Mouse (Mus musculus): Measurements from ENCODE around the gene Tmem19. TPM values are rescaled to one million over a fixed set of nuclear protein-coding genes. Genes with fewer than 3 reads are reported as not detected.

Tmem19 gene
- polyA plus RNA-seq, 1 experiment = 28.3 TPM

DNA sequence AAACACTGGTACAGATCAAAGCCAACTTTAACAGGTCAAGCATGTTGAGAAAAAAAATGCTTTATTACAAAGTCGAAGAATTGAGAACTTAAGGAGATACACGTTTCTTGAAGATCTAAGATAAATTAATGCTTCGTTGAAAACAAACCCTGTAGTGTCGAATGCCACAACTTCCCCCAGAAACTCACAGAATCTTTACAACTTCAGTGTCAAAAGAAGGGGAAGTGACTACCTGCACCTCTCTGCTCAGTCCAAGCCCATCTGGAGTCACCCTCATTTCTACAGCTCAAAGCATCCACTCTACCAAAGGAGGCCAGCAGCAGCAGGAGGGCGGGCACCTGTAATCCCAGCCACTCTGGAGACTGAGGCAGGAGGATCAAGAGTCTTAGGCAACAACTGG is 50.1 kb downstream of the Tmem19 start:
- Histone ChIP-seq H3K4me3 (ENCODE audit: low read depth, low read length) (no peak overlapping the region), H3K36me3 (ENCODE audit: control insufficient read depth, insufficient read depth, low read length, poor library complexity, severe bottlenecking) (no peaks in the 10 kb centered on the region; the same call in 1 of the 2 replicates), H3K27ac (ENCODE audit: insufficient read depth, low read length) (no peak overlapping the region), H3K4me1 (ENCODE audit: control insufficient read depth, insufficient read depth, low read length) (peaks cover 2% of the 10 kb centered on the region), H3K27me3 (ENCODE audit: control insufficient read depth, insufficient read depth, low read length, poor library complexity, severe bottlenecking) (no peaks in the 10 kb centered on the region), H3K9ac (ENCODE audit: low read depth, poor library complexity, severe bottlenecking) (no peak overlapping the region), H3K9me3 (replicated peaks; ENCODE audit: control insufficient read depth, insufficient read depth, low read length, poor library complexity, severe bottlenecking) (no peaks in the 10 kb centered on the region)
- TF ChIP-seq CTCF (IDR thresholded peaks at IDR 0.05; ENCODE audit: low read depth, low read length) = no peak
- TF ChIP-seq POLR2A (IDR thresholded peaks at IDR 0.05; ENCODE audit: insufficient read depth, low read length) = no peak
- TF ChIP-seq EP300 (IDR thresholded peaks at IDR 0.05; ENCODE audit: insufficient read depth, low read depth, low read length) = no peak

DNA sequence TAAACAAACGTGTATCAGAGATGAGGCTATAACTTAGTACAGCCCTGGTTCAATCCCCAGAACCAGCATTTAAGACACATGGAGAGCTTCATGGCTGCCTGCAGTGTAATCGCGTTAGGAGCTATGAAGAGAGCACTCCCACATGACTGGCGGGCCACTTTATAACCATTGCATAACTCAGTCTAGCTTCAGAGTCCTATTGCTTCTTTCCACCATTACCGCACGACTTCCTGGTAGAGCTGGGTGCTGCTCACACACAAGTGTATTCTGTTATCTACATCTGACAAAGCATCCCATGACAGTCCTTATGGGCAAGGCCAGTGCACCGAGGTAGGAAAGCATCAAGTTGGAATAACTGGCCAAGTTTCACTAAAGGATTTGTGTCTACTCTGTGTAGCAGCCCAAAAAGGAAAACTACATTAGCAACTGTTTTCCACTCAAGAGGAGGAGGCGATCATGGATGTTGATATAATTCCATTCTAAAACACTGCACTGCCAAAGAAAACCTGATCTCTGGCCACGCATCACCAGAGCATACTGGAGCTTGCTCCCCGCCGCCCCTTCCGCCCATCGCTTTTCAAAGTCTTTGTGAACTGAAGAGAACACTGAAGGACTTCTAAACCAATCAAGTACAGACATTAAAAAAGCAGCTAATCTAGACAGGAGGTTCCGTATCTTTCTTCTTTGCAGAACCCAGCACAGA is 50.9 kb downstream of the Tmem19 start:
- H3K27ac ChIP-seq (ENCODE audit: insufficient read depth, low read length) = no peak overlapping the region
- H3K36me3 ChIP-seq (ENCODE audit: control insufficient read depth, insufficient read depth, low read length, poor library complexity, severe bottlenecking) = no peaks in the 10 kb centered on the region; the same call in 1 of the 2 replicates
- H3K9me3 ChIP-seq (replicated peaks; ENCODE audit: control insufficient read depth, insufficient read depth, low read length, poor library complexity, severe bottlenecking) = no peaks in the 10 kb centered on the region
- no peaks in the 10 kb centered on the region for H3K27me3 ChIP-seq (ENCODE audit: control insufficient read depth, insufficient read depth, low read length, poor library complexity, severe bottlenecking)
- no peak overlapping the region for H3K4me3 ChIP-seq (ENCODE audit: low read depth, low read length)
- H3K9ac ChIP-seq (ENCODE audit: low read depth, poor library complexity, severe bottlenecking) = no peak overlapping the region
- no peak for TF ChIP-seq POLR2A (IDR thresholded peaks at IDR 0.05; ENCODE audit: insufficient read depth, low read length)
- H3K4me1 ChIP-seq (ENCODE audit: control insufficient read depth, insufficient read depth, low read length) = peaks cover 2% of the 10 kb centered on the region

DNA sequence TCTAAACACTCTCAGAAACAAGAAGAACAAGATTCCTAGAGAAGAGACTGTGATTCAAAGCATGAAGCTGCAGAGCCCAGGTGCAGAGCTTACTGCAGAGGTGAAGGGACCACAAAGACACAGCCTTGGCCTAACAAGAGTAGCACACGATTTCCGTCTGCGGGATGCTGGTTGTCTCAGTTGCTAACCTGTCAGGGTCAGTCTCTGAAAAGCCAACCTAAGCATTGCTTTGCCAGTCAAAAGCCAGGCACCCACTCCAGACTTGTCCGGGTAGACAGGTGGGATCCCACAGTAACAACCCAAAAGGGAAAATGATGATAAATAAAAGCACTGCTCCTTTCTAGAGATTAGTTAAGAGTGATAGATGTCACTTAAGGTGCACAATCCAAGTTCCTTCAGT is 53.1 kb downstream of the Tmem19 start:
- Histone ChIP-seq H3K4me3 (ENCODE audit: low read depth, low read length) (no peak overlapping the region), H3K27ac (ENCODE audit: insufficient read depth, low read length) (no peak overlapping the region), H3K9me3 (replicated peaks; ENCODE audit: control insufficient read depth, insufficient read depth, low read length, poor library complexity, severe bottlenecking) (no peaks in the 10 kb centered on the region), H3K27me3 (ENCODE audit: control insufficient read depth, insufficient read depth, low read length, poor library complexity, severe bottlenecking) (no peaks in the 10 kb centered on the region), H3K4me1 (ENCODE audit: control insufficient read depth, insufficient read depth, low read length) (peaks cover 2% of the 10 kb centered on the region), H3K36me3 (ENCODE audit: control insufficient read depth, insufficient read depth, low read length, poor library complexity, severe bottlenecking) (no peaks in the 10 kb centered on the region; the same call in 1 of the 2 replicates), H3K9ac (ENCODE audit: low read depth, poor library complexity, severe bottlenecking) (no peak overlapping the region)
- no peak for TF ChIP-seq POLR2A (IDR thresholded peaks at IDR 0.05; ENCODE audit: insufficient read depth, low read length)

DNA sequence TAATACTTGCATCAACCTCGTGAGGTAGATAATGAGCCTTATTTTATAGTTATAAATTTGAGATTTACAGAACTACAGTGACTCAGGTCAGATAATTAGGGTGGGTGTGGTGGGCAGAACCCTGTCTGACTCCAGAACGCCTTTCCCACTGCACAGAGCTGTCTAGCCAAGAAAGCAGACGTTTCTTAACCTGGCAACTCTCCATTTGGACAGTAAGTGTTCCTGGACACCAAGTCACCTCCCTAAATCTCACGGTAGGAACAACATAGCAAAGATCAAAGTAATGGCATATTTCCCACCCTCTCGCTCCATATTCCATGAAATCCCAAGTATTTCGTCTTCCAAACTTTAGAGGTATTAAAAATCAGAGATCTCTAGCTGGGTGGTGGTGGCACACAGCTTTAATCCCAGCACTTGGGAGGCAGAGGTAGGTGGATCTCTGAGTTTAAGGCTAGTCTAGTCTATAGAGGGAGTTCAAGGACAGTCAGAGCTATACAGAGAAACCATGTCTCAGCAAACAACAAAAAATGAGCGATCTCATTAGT is 54.9 kb downstream of the Tmem19 start:
- H3K4me1 ChIP-seq (ENCODE audit: control insufficient read depth, insufficient read depth, low read length) = no peaks in the 10 kb centered on the region
- H3K9me3 ChIP-seq (replicated peaks; ENCODE audit: control insufficient read depth, insufficient read depth, low read length, poor library complexity, severe bottlenecking) = no peaks in the 10 kb centered on the region
- H3K27ac ChIP-seq (ENCODE audit: insufficient read depth, low read length) = no peak overlapping the region
- no peak overlapping the region for H3K4me3 ChIP-seq (ENCODE audit: low read depth, low read length)
- H3K36me3 ChIP-seq (ENCODE audit: control insufficient read depth, insufficient read depth, low read length, poor library complexity, severe bottlenecking) = 0 out of 2 replicates have a peak, but pooled peaks cover 1% of the 10 kb centered on the region
- no peak overlapping the region for H3K9ac ChIP-seq (ENCODE audit: low read depth, poor library complexity, severe bottlenecking)
- TF ChIP-seq EP300 (IDR thresholded peaks at IDR 0.05; ENCODE audit: insufficient read depth, low read depth, low read length) (no peak), CTCF (IDR thresholded peaks at IDR 0.05; ENCODE audit: low read depth, low read length) (no peak), POLR2A (IDR thresholded peaks at IDR 0.05; ENCODE audit: insufficient read depth, low read length) (no peak)
- H3K27me3 ChIP-seq (ENCODE audit: control insufficient read depth, insufficient read depth, low read length, poor library complexity, severe bottlenecking) = no peaks in the 10 kb centered on the region

DNA sequence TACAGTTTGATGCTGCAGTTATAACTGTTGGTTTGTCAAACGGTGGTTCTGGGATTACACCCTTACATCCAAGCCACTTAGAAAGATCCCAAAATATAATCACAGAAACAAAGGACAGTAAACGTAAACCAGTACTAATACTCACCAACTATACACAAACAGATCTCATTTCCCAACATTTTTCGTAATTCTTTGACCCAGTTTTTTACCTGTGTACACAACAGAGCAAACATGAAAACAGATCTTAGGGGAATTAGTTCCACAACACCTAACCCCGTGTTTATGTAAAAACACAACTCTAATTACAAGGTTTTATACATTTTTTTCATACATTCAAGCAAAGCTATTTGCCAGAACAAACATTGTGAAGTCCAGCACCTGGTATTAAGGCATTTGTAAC is 63.6 kb downstream of the Tmem19 start:
- Histone ChIP-seq H3K9me3 (replicated peaks; ENCODE audit: control insufficient read depth, insufficient read depth, low read length, poor library complexity, severe bottlenecking) (no peaks in the 10 kb centered on the region), H3K36me3 (ENCODE audit: control insufficient read depth, insufficient read depth, low read length, poor library complexity, severe bottlenecking) (peaks cover 20% of the 10 kb centered on the region), H3K9ac (ENCODE audit: low read depth, poor library complexity, severe bottlenecking) (no peak overlapping the region), H3K4me1 (ENCODE audit: control insufficient read depth, insufficient read depth, low read length) (no peaks in the 10 kb centered on the region), H3K27ac (ENCODE audit: insufficient read depth, low read length) (no peak overlapping the region), H3K4me3 (ENCODE audit: low read depth, low read length) (no peak overlapping the region), H3K27me3 (ENCODE audit: control insufficient read depth, insufficient read depth, low read length, poor library complexity, severe bottlenecking) (no peaks in the 10 kb centered on the region)
- no peak for TF ChIP-seq POLR2A (IDR thresholded peaks at IDR 0.05; ENCODE audit: insufficient read depth, low read length)

DNA sequence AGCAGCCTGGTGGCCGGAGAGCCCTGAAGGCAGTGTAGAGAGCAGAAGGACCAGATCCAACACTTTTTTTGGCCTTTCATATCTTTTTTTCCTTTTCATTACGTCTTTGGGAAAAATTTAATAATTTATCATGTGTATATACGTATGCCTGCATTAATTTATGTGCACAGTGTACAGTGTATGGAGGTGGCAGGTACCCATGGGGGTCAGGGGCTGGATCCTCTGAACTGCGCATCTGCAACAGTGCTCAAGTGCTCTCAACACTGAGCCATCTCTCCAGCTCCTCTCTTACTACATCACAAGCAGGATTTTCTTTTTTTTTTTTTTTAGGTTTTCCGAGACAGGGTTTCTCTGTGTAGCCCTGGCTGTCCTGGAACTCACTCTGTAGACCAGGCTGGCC is 64.7 kb downstream of the Tmem19 start:
- no peak for TF ChIP-seq EP300 (IDR thresholded peaks at IDR 0.05; ENCODE audit: insufficient read depth, low read depth, low read length)
- TF ChIP-seq CTCF (IDR thresholded peaks at IDR 0.05; ENCODE audit: low read depth, low read length) = no peak
- TF ChIP-seq POLR2A (IDR thresholded peaks at IDR 0.05; ENCODE audit: insufficient read depth, low read length) = no peak

More for the DNA sequence above, 64.7 kb downstream of the Tmem19 start:
- Histone ChIP-seq H3K27me3 (ENCODE audit: control insufficient read depth, insufficient read depth, low read length, poor library complexity, severe bottlenecking) (no peaks in the 10 kb centered on the region), H3K4me3 (ENCODE audit: low read depth, low read length) (no peak overlapping the region), H3K36me3 (ENCODE audit: control insufficient read depth, insufficient read depth, low read length, poor library complexity, severe bottlenecking) (peaks cover 24% of the 10 kb centered on the region), H3K4me1 (ENCODE audit: control insufficient read depth, insufficient read depth, low read length) (no peaks in the 10 kb centered on the region), H3K9ac (ENCODE audit: low read depth, poor library complexity, severe bottlenecking) (no peak overlapping the region), H3K9me3 (replicated peaks; ENCODE audit: control insufficient read depth, insufficient read depth, low read length, poor library complexity, severe bottlenecking) (no peaks in the 10 kb centered on the region), H3K27ac (ENCODE audit: insufficient read depth, low read length) (no peak overlapping the region)
